Mouse (Mus musculus) forebrain, embryonic 14.5 days (tissue): ENCODE measurements around the gene Pitpnm2. TPM values are rescaled to one million over a fixed set of nuclear protein-coding genes. Genes with fewer than 3 reads are reported as not detected.

ENCODE experiments used
- ATAC-seq: fragments of 200-750 bp; cut with Nextera tagmentation; 2 replicates; pipeline ENCODE4 v1.8.0; 2017; ENCODE audit warnings: mild to moderate bottlenecking, moderate library complexity
- DNase-seq: peaks from one replicate; pipeline ENCODE4 v3.0.0-alpha.2; 2015; ENCODE audit warnings: low spot score
- H3K27ac ChIP-seq: fragments of 300-500 bp; sonication (generic); 2 replicates; pipeline ENCODE4 v1.5.1; 2014; ENCODE audit warnings: low read depth, mild to moderate bottlenecking, control low read depth, low read length, moderate library complexity
- H3K27me3 ChIP-seq: fragments of 300-500 bp; sonication (generic); replicated peaks from 2 replicates; pipeline ENCODE4 v1.6.1; 2014; ENCODE audit warnings: low read length, control low read depth, mixed read lengths; ENCODE audit not compliant: control insufficient read depth, insufficient read depth
- H3K36me3 ChIP-seq: fragments of 300-500 bp; sonication (generic); 2 replicates; pipeline ENCODE4 v1.6.1; 2014; ENCODE audit warnings: low read length, control low read depth; ENCODE audit not compliant: control insufficient read depth, insufficient read depth
- H3K4me1 ChIP-seq: fragments of 300-500 bp; sonication (generic); 2 replicates; pipeline ENCODE4 v1.6.1; 2014; ENCODE audit warnings: antibody characterized with exemption, low read length, control low read depth; ENCODE audit not compliant: control insufficient read depth, insufficient read depth
- H3K4me2 ChIP-seq: fragments of 300-500 bp; sonication (generic); 2 replicates; pipeline ENCODE4 v1.6.1; 2014; ENCODE audit warnings: mild to moderate bottlenecking, control low read depth, low read length
- H3K4me3 ChIP-seq: fragments of 300-500 bp; sonication (generic); 2 replicates; pipeline ENCODE4 v1.5.1; 2014; ENCODE audit warnings: low read depth, low read length, control low read depth
- H3K9ac ChIP-seq: fragments of 300-500 bp; sonication (generic); 2 replicates; pipeline ENCODE4 v1.6.1; 2014; ENCODE audit warnings: mild to moderate bottlenecking, low read length, control low read depth, moderate library complexity
- H3K9me3 ChIP-seq: fragments of 300-500 bp; sonication (generic); replicated peaks from 2 replicates; pipeline ENCODE4 v1.6.1; 2016; ENCODE audit warnings: low read length, control low read depth, mixed read lengths; ENCODE audit not compliant: control insufficient read depth
- WGBS: fragments of 180-500 bp; shearing (Covaris S2); extraction: QIAGEN DNeasy Blood & Tissue Kit; methylation state at CpG from one replicate; pipeline ENCODE4 v1.1.7; 2014; 5-methylcytosine and 5-hydroxymethylcytosine counted together
- polyA plus RNA-seq: library from polyadenylated mRNA; unstranded; fragments of >200 nt; fragmentation: Nextera tagmentation; extraction: Ambion mirVana; gene quantifications from 2 replicates; pipeline ENCODE4 v1.2.1, GENCODE M21; 2014

Gene Pitpnm2
- polyA plus RNA-seq, 1 experiment from 2014 or later: 8.5 TPM

DNA sequence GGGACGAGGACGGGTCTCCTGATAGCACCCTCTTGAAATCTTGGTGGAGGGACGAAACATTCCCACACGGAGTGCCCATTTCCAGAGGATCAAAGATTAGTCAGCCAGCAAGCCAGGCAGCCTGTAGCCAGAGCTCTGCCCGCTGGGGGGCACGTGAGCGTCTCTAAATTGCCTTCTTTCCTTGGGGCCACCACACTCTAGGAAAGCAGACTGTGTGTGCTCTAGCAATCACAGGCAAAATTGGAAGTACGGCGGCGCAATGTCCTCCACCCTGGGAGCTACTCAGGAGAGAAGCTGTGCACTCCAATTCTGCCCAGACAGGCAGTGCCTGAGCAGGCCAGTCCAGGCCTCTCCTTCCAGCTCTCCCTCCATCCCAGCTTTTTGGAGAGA lies 63.1 kb downstream of the Pitpnm2 start:
- Histone ChIP-seq H3K4me2 (peak overlapping the region; percentile 70), H3K27me3 (no peaks in the 10 kb centered on the region), H3K36me3 (no peaks in the 10 kb centered on the region), H3K4me3 (peak overlapping the region; percentile 33), H3K9ac (peak overlapping the region; percentile 70), H3K9me3 (no peaks in the 10 kb centered on the region), H3K4me1 (peaks cover 52% of the 10 kb centered on the region), H3K27ac (peak overlapping the region; percentile 90)
- peak; percentile 56 for DNase-seq
- peak; percentile 6; the same call in 1 of the 2 replicates for ATAC-seq
- 29% methylated on average over 10 of the region's 10 CpGs for WGBS

DNA sequence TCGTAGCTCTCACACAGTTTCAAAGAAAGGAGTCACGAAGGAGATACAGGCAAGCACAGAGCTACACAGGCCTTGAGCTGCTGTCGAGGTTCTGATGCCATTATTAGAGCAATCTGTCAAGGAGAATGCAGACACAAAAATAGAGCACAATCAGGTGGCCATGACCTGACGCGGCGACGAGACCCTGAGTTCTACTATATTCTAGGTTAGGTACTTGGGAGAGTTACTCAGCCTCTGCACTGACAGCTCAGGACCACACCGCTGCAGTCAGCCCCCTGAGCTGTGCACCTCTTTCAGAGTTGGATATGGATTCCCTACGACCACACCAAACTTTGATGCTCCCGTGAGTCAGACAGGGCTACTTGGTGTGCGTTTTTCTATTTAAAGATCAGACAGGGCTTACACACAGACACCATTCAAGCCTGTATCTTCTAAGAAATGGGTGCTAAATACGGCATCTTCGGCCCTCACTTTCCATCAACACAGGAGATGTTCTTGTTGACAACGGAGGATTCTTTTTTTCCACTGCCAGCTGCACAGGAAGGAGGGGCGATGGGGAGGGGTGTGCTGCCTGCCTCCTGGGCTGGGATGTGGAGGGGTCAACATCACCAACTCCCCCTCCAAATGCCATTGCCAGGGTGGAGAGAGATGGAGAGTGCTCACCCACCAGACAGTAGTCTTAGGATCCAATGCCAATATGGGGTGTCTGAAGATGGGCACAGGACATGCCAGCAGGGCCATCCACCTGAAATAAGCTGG lies 63.7 kb downstream of the Pitpnm2 start:
- no peak for ATAC-seq
- Histone ChIP-seq H3K9me3 (no peaks in the 10 kb centered on the region), H3K4me3 (peak overlapping the region; percentile 33), H3K9ac (peak overlapping the region; percentile 70), H3K4me2 (peak overlapping the region; percentile 70), H3K36me3 (no peaks in the 10 kb centered on the region), H3K27ac (peak overlapping the region; percentile 90), H3K4me1 (peaks cover 52% of the 10 kb centered on the region), H3K27me3 (no peaks in the 10 kb centered on the region)
- 36% methylated on average over 15 of the region's 15 CpGs for WGBS
- DNase-seq: no peak

DNA sequence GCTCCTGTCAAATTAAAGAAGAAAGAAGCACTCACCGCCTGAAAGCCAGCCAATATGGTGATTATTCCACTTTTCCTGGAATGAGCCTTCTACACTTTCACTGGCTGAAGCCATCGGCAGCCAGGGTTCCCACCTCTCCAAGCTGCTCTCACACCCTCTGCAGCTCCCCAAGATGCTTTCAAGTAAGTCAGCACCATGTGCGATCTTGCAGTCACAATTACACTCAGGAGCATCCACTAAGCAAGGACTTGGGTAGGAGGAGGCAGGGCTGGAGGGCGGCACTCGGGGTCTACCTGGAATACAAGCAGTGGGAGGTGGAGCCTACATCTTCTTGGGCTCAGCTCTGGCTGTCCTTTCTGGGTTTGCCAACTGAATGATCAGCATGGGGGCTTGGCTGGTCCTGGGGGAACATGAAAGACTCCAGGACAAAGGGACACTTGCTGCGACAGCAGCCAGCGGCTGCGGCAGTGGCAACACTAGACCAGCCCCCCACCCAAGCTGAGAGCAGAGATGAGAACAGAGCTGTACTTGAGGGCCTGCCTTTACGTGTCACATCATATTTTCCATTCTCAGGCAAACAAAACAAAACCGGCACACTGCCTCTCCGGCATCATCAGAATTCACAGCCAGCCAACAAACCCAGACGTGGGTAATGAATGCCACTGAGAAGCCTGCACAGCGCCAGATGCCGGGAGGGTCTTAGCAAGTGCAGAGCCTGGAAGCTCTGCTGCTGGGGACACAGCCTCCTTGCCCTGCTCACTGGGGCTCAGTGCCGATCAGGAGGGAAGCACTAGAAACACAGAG lies 64.5 kb downstream of the Pitpnm2 start:
- Histone ChIP-seq H3K27me3 (no peaks in the 10 kb centered on the region), H3K4me2 (peak overlapping the region; percentile 70), H3K27ac (peak overlapping the region; percentile 90), H3K9ac (peak overlapping the region; percentile 70), H3K9me3 (no peaks in the 10 kb centered on the region), H3K4me3 (peak overlapping the region; percentile 33), H3K36me3 (no peaks in the 10 kb centered on the region), H3K4me1 (peaks cover 52% of the 10 kb centered on the region)
- ATAC-seq: peak; percentile 55
- peak; percentile 79 for DNase-seq
- WGBS: 4% methylated on average over 15 of the region's 15 CpGs

DNA sequence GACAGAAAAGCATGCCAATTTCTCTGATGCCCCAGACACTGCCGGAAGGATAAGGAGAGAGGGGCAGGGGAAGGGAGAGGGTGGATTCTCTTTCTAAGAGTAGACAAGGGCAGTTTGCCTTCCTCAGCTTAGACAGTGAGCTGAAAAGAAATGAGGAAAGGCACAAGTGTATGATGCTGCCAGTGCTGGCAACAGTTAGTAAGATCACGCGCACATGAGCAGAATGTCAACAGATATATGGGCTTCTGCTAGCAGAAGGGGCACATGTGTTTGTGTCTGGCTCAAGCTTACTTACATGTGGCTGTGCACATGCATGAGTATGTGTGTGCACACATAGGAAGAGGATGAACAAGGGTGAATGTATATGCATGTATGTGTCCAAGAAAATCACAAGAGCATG lies 65.4 kb downstream of the Pitpnm2 start:
- Histone ChIP-seq H3K9me3 (no peaks in the 10 kb centered on the region), H3K4me3 (peak overlapping the region; percentile 33), H3K9ac (peak overlapping the region; percentile 70), H3K27ac (peak overlapping the region; percentile 90), H3K4me2 (peak overlapping the region; percentile 70), H3K27me3 (no peaks in the 10 kb centered on the region), H3K4me1 (peaks cover 52% of the 10 kb centered on the region), H3K36me3 (no peaks in the 10 kb centered on the region)
- WGBS: 52% methylated on average over 3 of the region's 3 CpGs
- ATAC-seq (no peak), DNase-seq (peak; percentile 69)

DNA sequence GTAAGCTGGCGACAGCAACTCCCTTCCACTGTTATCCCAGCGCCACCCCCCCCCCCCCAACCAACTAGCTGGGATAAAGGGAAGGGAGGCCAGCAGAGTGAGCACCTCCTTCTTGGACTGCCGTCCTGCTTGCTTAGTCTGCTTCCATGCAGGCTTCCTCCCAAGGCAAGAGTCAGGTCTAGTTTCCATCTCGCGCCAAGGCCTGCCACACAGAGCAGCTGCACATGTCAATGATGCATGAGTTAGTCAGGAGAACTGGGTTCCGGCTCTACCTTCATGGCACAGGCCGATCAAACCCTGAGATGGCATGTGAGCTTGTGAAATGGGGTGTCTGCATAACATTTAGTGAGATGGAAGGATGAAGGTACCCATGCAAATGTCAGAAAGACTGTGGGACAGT lies 66.9 kb downstream of the Pitpnm2 start:
- peaks cover 48% of the 10 kb centered on the region for H3K4me1 ChIP-seq
- ATAC-seq: no peak
- H3K27me3 ChIP-seq: no peaks in the 10 kb centered on the region
- H3K9me3 ChIP-seq: no peaks in the 10 kb centered on the region
- no peak overlapping the region for H3K9ac ChIP-seq
- 84% methylated on average over 7 of the region's 7 CpGs for WGBS
- no peak for DNase-seq
- H3K27ac ChIP-seq: no peak overlapping the region
- H3K4me3 ChIP-seq: no peak overlapping the region
- peak overlapping the region; percentile 70; the same call in 1 of the 2 replicates for H3K4me2 ChIP-seq
- H3K36me3 ChIP-seq: no peaks in the 10 kb centered on the region

DNA sequence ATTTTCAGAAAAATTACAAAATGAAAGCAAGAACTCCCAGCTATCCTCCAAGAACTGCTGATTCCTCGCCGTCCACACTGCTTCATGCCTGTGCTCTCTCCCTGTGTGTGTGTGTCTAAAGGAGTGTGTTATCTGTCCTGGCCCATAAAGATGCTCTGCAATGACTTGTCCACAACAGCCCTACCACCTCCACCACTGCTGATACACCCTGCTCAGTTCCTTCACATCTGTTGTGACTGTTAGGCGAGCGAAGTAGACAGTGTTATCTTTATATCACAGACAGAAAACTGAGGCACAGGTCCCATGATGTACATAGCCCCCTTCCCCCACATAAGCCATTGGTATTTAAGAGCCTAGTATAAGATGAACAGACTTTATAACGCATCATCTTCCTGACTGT lies 67.5 kb downstream of the Pitpnm2 start:
- no peak for DNase-seq
- Histone ChIP-seq H3K4me3 (no peak overlapping the region), H3K36me3 (no peaks in the 10 kb centered on the region), H3K9me3 (no peaks in the 10 kb centered on the region), H3K4me2 (no peak overlapping the region), H3K27me3 (no peaks in the 10 kb centered on the region), H3K4me1 (peaks cover 44% of the 10 kb centered on the region), H3K9ac (no peak overlapping the region), H3K27ac (no peak overlapping the region)
- WGBS: 93% methylated on average over 5 of the region's 5 CpGs
- ATAC-seq: no peak

DNA sequence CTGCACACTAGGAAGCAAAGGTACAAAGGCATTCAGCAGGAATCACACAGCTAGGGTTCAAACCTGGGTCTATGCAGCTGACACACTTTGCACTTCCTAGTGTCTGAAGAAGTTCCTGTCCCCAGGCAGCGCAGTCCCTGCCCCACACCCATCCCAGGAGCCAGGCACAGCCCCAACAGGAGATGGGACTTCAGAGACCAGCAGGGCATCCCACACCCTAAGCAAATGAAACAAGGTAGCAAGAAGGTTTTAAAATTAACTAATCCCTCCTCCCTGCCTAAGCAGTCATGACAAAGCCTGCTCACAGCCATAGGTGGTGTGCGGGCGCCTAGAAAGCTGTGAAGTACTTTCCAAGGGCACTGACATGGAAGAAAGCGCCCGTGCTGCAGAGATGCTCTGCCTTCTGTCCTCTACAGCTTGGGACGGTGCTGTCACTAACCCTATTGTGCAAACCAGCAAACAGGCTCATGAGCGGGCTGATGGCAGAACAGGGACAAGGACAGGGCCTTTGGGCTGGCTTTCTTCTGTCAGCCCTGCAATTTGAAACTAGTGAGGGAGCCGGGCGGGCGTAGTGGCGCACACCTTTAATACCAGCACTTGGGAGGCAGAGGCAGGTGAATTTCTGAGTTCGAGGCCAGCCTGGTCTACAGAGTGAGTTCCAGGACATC lies 68.9 kb downstream of the Pitpnm2 start:
- 71% methylated on average over 12 of the region's 12 CpGs for WGBS
- H3K27me3 ChIP-seq: no peaks in the 10 kb centered on the region
- H3K4me3 ChIP-seq: no peak overlapping the region

DNA sequence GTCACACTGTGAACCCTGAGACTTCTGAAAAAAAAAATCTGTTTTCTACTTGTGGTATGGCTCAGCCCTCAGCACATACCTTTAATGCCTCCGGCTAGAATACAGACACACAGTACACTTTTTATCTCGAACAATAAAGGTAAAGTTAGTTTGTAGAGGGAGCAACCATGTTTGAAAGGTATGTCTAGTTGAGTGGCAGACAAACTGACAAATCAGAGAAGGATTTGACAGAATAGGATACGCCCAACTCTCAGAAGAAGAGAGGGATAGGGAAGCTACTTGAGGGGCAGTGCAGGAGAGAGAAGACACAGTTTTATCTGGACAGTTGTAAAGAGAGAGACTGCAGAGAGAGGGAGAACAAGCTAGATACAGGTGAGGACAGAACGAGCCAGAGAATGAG lies 70.1 kb downstream of the Pitpnm2 start:
- WGBS: 93% methylated on average over 4 of the region's 4 CpGs

More for the DNA sequence above, 68.9 kb downstream of the Pitpnm2 start:
- ATAC-seq: no peak
- Histone ChIP-seq H3K9ac (no peak overlapping the region), H3K27ac (no peak overlapping the region), H3K36me3 (no peaks in the 10 kb centered on the region), H3K9me3 (no peaks in the 10 kb centered on the region), H3K4me1 (peaks cover 40% of the 10 kb centered on the region), H3K4me2 (no peak overlapping the region)
- DNase-seq: no peak

More for the DNA sequence above, 70.1 kb downstream of the Pitpnm2 start:
- H3K4me3 ChIP-seq: no peak overlapping the region
- H3K9me3 ChIP-seq: no peaks in the 10 kb centered on the region
- H3K4me2 ChIP-seq: no peak overlapping the region
- no peak overlapping the region for H3K9ac ChIP-seq
- no peak overlapping the region for H3K27ac ChIP-seq
- no peaks in the 10 kb centered on the region for H3K36me3 ChIP-seq
- DNase-seq (no peak), ATAC-seq (no peak)
- H3K27me3 ChIP-seq: no peaks in the 10 kb centered on the region
- H3K4me1 ChIP-seq: peaks cover 32% of the 10 kb centered on the region
